In the genomic region with DNA sequence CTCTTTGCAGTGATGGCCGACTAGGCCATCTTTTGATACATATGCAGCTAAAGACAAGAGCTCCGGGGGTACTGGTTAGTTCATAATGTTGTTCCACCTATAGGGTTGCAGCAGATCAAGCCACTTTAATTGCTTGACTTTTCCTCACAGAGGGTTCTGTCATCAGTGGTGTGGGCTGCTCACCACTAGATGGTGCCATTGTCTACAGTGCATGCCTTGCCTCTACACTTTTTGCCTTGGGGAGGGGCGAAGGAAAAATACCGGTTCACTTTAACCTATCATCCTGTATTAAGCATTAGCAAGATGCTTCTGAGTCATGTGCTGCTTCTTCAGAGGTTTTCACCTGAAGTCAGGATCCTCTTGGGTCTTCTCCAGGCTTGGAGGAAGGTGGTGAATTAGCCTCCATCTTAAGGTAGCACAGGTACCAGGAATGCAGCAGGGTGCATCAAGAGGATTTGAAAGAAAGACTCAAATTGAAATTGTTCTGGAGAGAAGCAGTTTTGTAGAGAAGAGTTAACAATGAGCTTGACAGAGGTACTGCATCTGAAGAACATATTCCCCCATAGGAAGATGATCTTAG, we compare ENCODE assay signal across 8 mouse cellular contexts.
DNase-seq lines count a peak whose midpoint lies in the region.

No protein-coding gene starts in this region.

- intact Hi-C loops in heart, postnatal 36 days (cut with DNase I): loop anchor here (10.0 kb wide), 3 partner anchors 160 to 500 kb away; no protein-coding TSS in a partner anchor

- DNase-seq in CD8-positive naive resting alpha-beta T cell, adult 2 months (ENCODE audit: low read depth in 2 of 2, low spot score in 2 of 2): peak; percentile 44 to 61
- DNase-seq in adrenal gland, adult 2 months: peak; percentile 60
- DNase-seq in embryo, embryonic 11 days: peak; percentile 65
- peak; percentile 38 to 48 for DNase-seq in heart, postnatal 36 days
- DNase-seq in layer of hippocampus, adult 11-12 months (ENCODE audit: low spot score): peak; percentile 40
- peak; percentile 73 for DNase-seq in lung, postnatal 36 days
- peak; percentile 72 for DNase-seq in retina, embryonic 14.5 days (ENCODE audit: low spot score)
- DNase-seq in urinary bladder, postnatal 36 days (ENCODE audit: low spot score in 2 of 2): peak; percentile 35 to 44

Comparison
In these comparisons a context has a peak if more than half of its experiments do, and no peak if none do; other contexts are left out.
1. Peak in every context shown above with its lines: DNase-seq.